Mouse (Mus musculus): ENCODE data around the gene Scgb2b15. TPM values are rescaled to one million over a fixed set of nuclear protein-coding genes. Genes with fewer than 3 reads are reported as not detected.

Gene Scgb2b15
- polyA plus RNA-seq (2015; fragmentation: Illumina TruSeq; extraction: RNeasy Lipid Tissue Mini Kit (QIAGEN cat#74804); ENCODE audit: low read depth, low replicate concordance), result not detected

GRCm38 (mm10) chr7:32829562-32829961 lies at the start of gene Scgb2b15:
TSS of gene Scgb2b15 (minus strand) at chr7:32829662.

GRCm38 (mm10) chr7:32836254-32836653 lies 6.8 kb upstream of the Scgb2b15 start, which contains the start of gene Scgb1b15:
TSS of gene Scgb1b15 (plus strand) at chr7:32836554.

Other genes starting within 250 kb of the Scgb2b15 start
- not detected for gene Scgb1b15, start 6.9 kb upstream of the Scgb2b15 start, polyA plus RNA-seq (2015; fragmentation: Illumina TruSeq; extraction: RNeasy Lipid Tissue Mini Kit (QIAGEN cat#74804); ENCODE audit: low read depth, low replicate concordance)
- not detected for gene Scgb2b17, start 226.9 kb upstream of the Scgb2b15 start, polyA plus RNA-seq (2015; fragmentation: Illumina TruSeq; extraction: RNeasy Lipid Tissue Mini Kit (QIAGEN cat#74804); ENCODE audit: low read depth, low replicate concordance)
- not detected for gene Scgb1b17, start 233.8 kb upstream of the Scgb2b15 start, polyA plus RNA-seq (2015; fragmentation: Illumina TruSeq; extraction: RNeasy Lipid Tissue Mini Kit (QIAGEN cat#74804); ENCODE audit: low read depth, low replicate concordance)